In the genomic region with DNA sequence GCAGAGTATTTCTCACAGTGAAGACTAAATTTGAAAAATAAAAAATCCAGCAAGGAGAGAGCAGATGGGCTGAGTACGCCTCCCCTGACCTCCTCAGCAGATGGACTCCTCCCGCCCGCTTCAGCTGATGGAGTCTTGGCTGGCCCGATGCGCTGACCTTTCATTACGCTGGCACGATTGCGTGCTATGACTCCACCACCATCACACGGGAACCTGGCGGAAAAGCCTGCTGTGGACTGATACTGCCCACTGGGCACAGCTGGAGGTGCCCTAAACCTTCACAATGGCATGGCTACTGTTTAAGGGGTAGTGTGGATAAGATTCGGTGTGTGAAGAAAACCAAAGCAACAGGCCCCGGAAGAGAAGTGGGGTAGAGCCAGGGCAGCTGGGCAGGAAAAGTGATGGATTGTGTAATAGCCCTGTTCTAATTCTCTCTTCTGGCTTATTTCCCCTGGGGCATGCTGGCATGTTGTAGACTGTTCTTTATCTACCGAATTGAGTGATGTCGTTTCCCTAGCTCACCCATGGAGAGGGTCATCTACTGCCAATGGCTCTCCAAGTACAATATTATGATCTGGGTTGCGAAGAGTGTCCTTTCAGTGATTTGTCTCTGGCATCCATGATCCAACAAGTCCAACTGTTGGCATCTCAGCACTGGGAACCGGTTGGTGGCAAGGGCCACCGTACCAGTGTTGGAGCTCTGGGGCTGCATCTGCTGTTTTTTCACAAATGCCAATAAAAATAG, we compare ENCODE assay signal across 19 mouse cellular contexts. TPM values are rescaled to one million over a fixed set of nuclear protein-coding genes. Genes with fewer than 3 reads are reported as not detected.
DNase-seq lines count a peak whose midpoint lies in the region; ATAC-seq and TF ChIP-seq lines count a peak whose summit lies in the region.
"Had no signal": no experiment of that assay in that cellular context is flagged by ENCODE, and none has a peak within 500 bp of the region (broad histone marks: within the 10 kb centered on the region; RNA-seq: fewer than 3 reads in every experiment).

No protein-coding gene starts in this region.

- no peaks in the 10 kb centered on the region for H3K27me3 ChIP-seq in midbrain, postnatal 0 days (ENCODE audit: insufficient read depth, low read length)
- H3K27me3 ChIP-seq in midbrain, embryonic 11.5 days (ENCODE audit: control insufficient read depth, insufficient read depth, low read length) = no peaks in the 10 kb centered on the region
- H3K27me3 ChIP-seq in midbrain, embryonic 10.5 days (ENCODE audit: low read depth, poor library complexity, severe bottlenecking) = no peaks in the 10 kb centered on the region
- H3K27me3 ChIP-seq: kidney, embryonic 15.5 days; midbrain, embryonic 13.5 days; neural tube, embryonic 12.5 days had no signal

- H3K9ac ChIP-seq in midbrain, postnatal 0 days (replicated peaks; ENCODE audit: low read length, poor library complexity, severe bottlenecking) = no peak overlapping the region
- H3K9ac ChIP-seq in midbrain, embryonic 11.5 days (ENCODE audit: low read length) = no peak overlapping the region
- H3K9ac ChIP-seq: hindbrain, embryonic 14.5 days; kidney, embryonic 15.5 days; midbrain, embryonic 13.5 days; neural tube, embryonic 12.5 days had no signal

- no peak overlapping the region for H3K27ac ChIP-seq in midbrain, postnatal 0 days (ENCODE audit: low read depth, low read length)
- no peak overlapping the region for H3K27ac ChIP-seq in midbrain, embryonic 11.5 days (ENCODE audit: low read depth, low read length)
- no peak overlapping the region for H3K27ac ChIP-seq in midbrain, embryonic 10.5 days (replicated peaks)
- H3K27ac ChIP-seq: gastrocnemius, adult 2 months; hindbrain, embryonic 14.5 days; kidney, embryonic 15.5 days; left cerebral cortex, adult 2 months; midbrain, embryonic 13.5 days; neural tube, embryonic 12.5 days had no signal

- DNase-seq in adrenal gland, postnatal 14 days = peak; percentile 55
- DNase-seq in adrenal gland, postnatal 10 days = no peak
- DNase-seq in midbrain, postnatal 0 days (ENCODE audit: low spot score) = peak; percentile 58
- no peak for DNase-seq in midbrain, embryonic 11.5 days (ENCODE audit: low spot score, missing footprints)
- no peak for DNase-seq in gastrocnemius, postnatal 25 days
- DNase-seq in midbrain, embryonic 10.5 days (ENCODE audit: low spot score) = no peak
- DNase-seq: adrenal gland, postnatal 36 days; gastrocnemius, adult 2 months; liver; retina, postnatal 1 day had no signal

- H3K36me3 ChIP-seq in midbrain, postnatal 0 days (ENCODE audit: insufficient read depth, low read length) = peaks cover 6% of the 10 kb centered on the region; the same call in 1 of the 2 replicates
- no peaks in the 10 kb centered on the region for H3K36me3 ChIP-seq in midbrain, embryonic 11.5 days (ENCODE audit: control insufficient read depth, insufficient read depth, low read length)
- H3K36me3 ChIP-seq in midbrain, embryonic 10.5 days = no peaks in the 10 kb centered on the region
- H3K36me3 ChIP-seq: midbrain, embryonic 13.5 days had no signal

- H3K9me3 ChIP-seq in midbrain, postnatal 0 days (ENCODE audit: low read length) = no peaks in the 10 kb centered on the region
- H3K9me3 ChIP-seq in midbrain, embryonic 11.5 days (ENCODE audit: control insufficient read depth, low read length) = no peaks in the 10 kb centered on the region
- no peaks in the 10 kb centered on the region for H3K9me3 ChIP-seq in midbrain, embryonic 10.5 days (replicated peaks)
- H3K9me3 ChIP-seq: kidney, embryonic 15.5 days; midbrain, embryonic 13.5 days; neural tube, embryonic 12.5 days had no signal

- no peak for TF ChIP-seq CTCF in midbrain, postnatal 0 days (IDR thresholded peaks at IDR 0.05)

- H3K4me2 ChIP-seq in midbrain, postnatal 0 days (ENCODE audit: low read depth, low read length, poor library complexity, severe bottlenecking) = no peak overlapping the region
- H3K4me2 ChIP-seq in midbrain, embryonic 11.5 days = no peak overlapping the region
- H3K4me2 ChIP-seq: hindbrain, embryonic 14.5 days; kidney, embryonic 15.5 days; midbrain, embryonic 13.5 days; neural tube, embryonic 12.5 days had no signal

- WGBS in midbrain, postnatal 0 days = 86% methylated on average over 17 of the region's 17 CpGs
- 94% methylated on average over 17 of the region's 17 CpGs for WGBS in midbrain, embryonic 11.5 days
- WGBS in midbrain, embryonic 10.5 days = 95% methylated on average over 17 of the region's 17 CpGs

- ATAC-seq in midbrain, postnatal 0 days (ENCODE audit: low FRiP score) = no peak; the same call in 1 of the 2 replicates
- ATAC-seq in midbrain, embryonic 11.5 days (ENCODE audit: low FRiP score) = no peak
- ATAC-seq in common myeloid progenitor, adult 5-6 weeks (replicated peaks; ENCODE audit: low read depth, poor library complexity, severe bottlenecking) = peak; percentile 13; the same call in 1 of the 2 replicates
- ATAC-seq in monocyte, adult 5-6 weeks (replicated peaks; ENCODE audit: insufficient number of reproducible peaks, low FRiP score, low TSS enrichment, poor library complexity, severe bottlenecking) = 0 out of 2 replicates have a peak, but pooled peaks have one; percentile 23
- ATAC-seq: midbrain, embryonic 13.5 days had no signal

- H3K4me1 ChIP-seq in midbrain, postnatal 0 days (ENCODE audit: insufficient read depth, low read length) = no peaks in the 10 kb centered on the region
- H3K4me1 ChIP-seq in midbrain, embryonic 11.5 days (ENCODE audit: control insufficient read depth, insufficient read depth, low read length) = no peaks in the 10 kb centered on the region
- no peaks in the 10 kb centered on the region for H3K4me1 ChIP-seq in midbrain, embryonic 10.5 days
- H3K4me1 ChIP-seq: midbrain, embryonic 13.5 days; neural tube, embryonic 12.5 days had no signal

- no peak overlapping the region for H3K4me3 ChIP-seq in midbrain, postnatal 0 days (ENCODE audit: low read depth, low read length)
- no peak overlapping the region for H3K4me3 ChIP-seq in midbrain, embryonic 11.5 days (ENCODE audit: low read depth, low read length)
- H3K4me3 ChIP-seq in midbrain, embryonic 10.5 days = no peak overlapping the region
- H3K4me3 ChIP-seq: erythroblast, embryonic 14.5 days; gastrocnemius, adult 2 months; kidney, embryonic 15.5 days; left cerebral cortex, adult 2 months; midbrain, embryonic 13.5 days; neural tube, embryonic 12.5 days had no signal

RNA-seq across cellular contexts. Expression of a gene that starts 35.4 kb away (rescaled TPM):
- total RNA-seq in adrenal gland, postnatal 14 days (2021) = 6.8 and 27.0 TPM in 2 replicates
- total RNA-seq in adrenal gland, postnatal 10 days (2021) = 10 to 100 TPM; 12.6 to 27.1 TPM
- not detected in 2 replicates for total RNA-seq in midbrain, postnatal 0 days (2014; rRNA removed)
- polyA plus RNA-seq in midbrain, postnatal 0 days (2015; fragmentation: Nextera tagmentation; extraction: Ambion mirVana) = 0.23 and 0.56 TPM in 2 replicates
- 0.22 TPM in 1 of 2 replicates, not detected in the other for polyA plus RNA-seq in midbrain, embryonic 11.5 days (2014; fragmentation: Nextera tagmentation; extraction: Ambion mirVana)
- total RNA-seq in common myeloid progenitor, adult 5-6 weeks (2017) = 14.6 and 40.0 TPM in 2 replicates
- 60.0 to 68.3 TPM (median 64.2 TPM) in 3 replicates for total RNA-seq in monocyte, adult 5-6 weeks (2017)
- not detected for total RNA-seq in gastrocnemius, postnatal 25 days (2021)
- 0.11 and 0.27 TPM in 2 replicates for polyA plus RNA-seq in midbrain, embryonic 10.5 days (2016; fragmentation: Nextera tagmentation; extraction: Ambion mirVana)
- total RNA-seq: gastrocnemius, adult 2 months; left cerebral cortex, adult 2 months had no signal
- polyA plus RNA-seq: erythroblast, embryonic 14.5 days; heart, embryonic 14.5 days; hindbrain, embryonic 14.5 days; neural tube, embryonic 12.5 days had no signal

Comparison
In these comparisons a context has a peak if more than half of its experiments do, and no peak if none do; other contexts are left out.
1. DNase-seq: peak in adrenal gland, postnatal 14 days (single experiment) and midbrain, postnatal 0 days (single experiment); none in adrenal gland, postnatal 10 days (single experiment), midbrain, embryonic 11.5 days (single experiment), gastrocnemius, postnatal 25 days (single experiment) and midbrain, embryonic 10.5 days (single experiment).
2. ATAC-seq: peak in common myeloid progenitor, adult 5-6 weeks (single experiment) and monocyte, adult 5-6 weeks (single experiment); none in midbrain, postnatal 0 days (single experiment) and midbrain, embryonic 11.5 days (single experiment).